Comparison of ENCODE assay signal across 8 mouse cellular contexts in the genomic region with DNA sequence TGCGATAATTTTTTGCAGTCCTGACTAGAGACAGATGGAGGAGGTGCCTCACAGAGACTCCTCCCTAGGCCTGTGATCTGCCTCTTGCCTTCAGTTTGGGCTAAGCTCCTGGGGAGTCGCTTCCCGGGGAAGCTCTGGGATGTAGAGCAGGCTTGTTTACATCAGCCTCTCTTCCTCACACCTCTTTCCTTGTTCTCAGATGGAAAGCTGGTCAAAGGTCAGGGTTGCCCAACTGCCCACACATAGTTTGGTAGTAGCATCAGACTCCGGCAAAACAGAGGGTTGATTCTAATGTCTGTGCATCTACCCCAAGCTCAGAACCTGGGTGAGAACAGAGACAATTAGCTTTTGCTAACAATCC.
A peak's percentile ranks its signal among the peaks of the same experiment; 100 is the strongest.
DNase-seq lines count a peak whose midpoint lies in the region; ATAC-seq lines count a peak whose summit lies in the region.

No protein-coding gene starts in this region.

- H3K27me3 ChIP-seq in embryonic facial prominence, embryonic 14.5 days (replicated peaks; ENCODE audit: control insufficient read depth, insufficient read depth, low read length), result no peaks in the 10 kb centered on the region
- no peaks in the 10 kb centered on the region for H3K27me3 ChIP-seq in neural tube, embryonic 15.5 days (replicated peaks)

- H3K4me3 ChIP-seq in embryonic facial prominence, embryonic 14.5 days (ENCODE audit: low read depth, low read length), result 0 out of 2 replicates have a peak overlapping the region, but pooled peaks have one; percentile 1
- H3K4me3 ChIP-seq in neural tube, embryonic 15.5 days (replicated peaks), result no peak overlapping the region

- H3K27ac ChIP-seq in embryonic facial prominence, embryonic 14.5 days (replicated peaks; ENCODE audit: low read depth, low read length), result peak overlapping the region; percentile 80
- peak overlapping the region; percentile 61 for H3K27ac ChIP-seq in neural tube, embryonic 15.5 days (replicated peaks)

- peak; percentile 65 for ATAC-seq in embryonic facial prominence, embryonic 14.5 days (ENCODE audit: low read depth)
- ATAC-seq in neural tube, embryonic 15.5 days (ENCODE audit: low FRiP score), result no peak
- no peak for ATAC-seq in granulocyte monocyte progenitor cell, adult 5-6 weeks (replicated peaks; ENCODE audit: poor library complexity, severe bottlenecking)

- H3K4me2 ChIP-seq in embryonic facial prominence, embryonic 14.5 days (ENCODE audit: low read depth, low read length), result peak overlapping the region; percentile 34
- H3K4me2 ChIP-seq in neural tube, embryonic 15.5 days, result no peak overlapping the region

- WGBS in embryonic facial prominence, embryonic 14.5 days, result 4% methylated on average over 4 of the region's 4 CpGs
- 9% methylated on average over 4 of the region's 4 CpGs for WGBS in large intestine, adult 2 months
- WGBS in neural tube, embryonic 15.5 days, result 32% methylated on average over 4 of the region's 4 CpGs

- peaks cover 33% of the 10 kb centered on the region for H3K4me1 ChIP-seq in embryonic facial prominence, embryonic 14.5 days (ENCODE audit: control insufficient read depth, insufficient read depth, low read length)
- peaks cover 17% of the 10 kb centered on the region for H3K4me1 ChIP-seq in neural tube, embryonic 15.5 days

- H3K36me3 ChIP-seq in embryonic facial prominence, embryonic 14.5 days (ENCODE audit: control insufficient read depth, insufficient read depth, low read length), result no peaks in the 10 kb centered on the region
- H3K36me3 ChIP-seq in neural tube, embryonic 15.5 days, result no peaks in the 10 kb centered on the region

- intact Hi-C loops in heart, postnatal 36 days (cut with DNase I), result loop anchor here (2.0 to 5.0 kb wide), 2 partner anchors 82 to 83 kb away; no protein-coding TSS in a partner anchor

- H3K9ac ChIP-seq in embryonic facial prominence, embryonic 14.5 days (ENCODE audit: low read depth, low read length), result no peak overlapping the region
- H3K9ac ChIP-seq in neural tube, embryonic 15.5 days (replicated peaks), result no peak overlapping the region

- DNase-seq in adrenal gland, postnatal 10 days, result peak; percentile 38
- no peak for DNase-seq in adrenal gland, postnatal 4 days (ENCODE audit: low spot score in 2 of 2)
- no peak for DNase-seq in embryonic facial prominence, embryonic 14.5 days (ENCODE audit: low spot score)
- peak; percentile 32 for DNase-seq in heart, postnatal 36 days
- DNase-seq in large intestine, adult 2 months (ENCODE audit: low read depth, low spot score), result peak; percentile 21
- no peak for DNase-seq in frontal cortex, postnatal 10 days (ENCODE audit: low spot score in 2 of 2)

- no peaks in the 10 kb centered on the region for H3K9me3 ChIP-seq in embryonic facial prominence, embryonic 14.5 days (ENCODE audit: control insufficient read depth, low read length)
- H3K9me3 ChIP-seq in neural tube, embryonic 15.5 days (replicated peaks), result no peaks in the 10 kb centered on the region

Comparison
In these comparisons a context has a peak if more than half of its experiments do, and no peak if none do; other contexts are left out.
1. DNase-seq: peak in adrenal gland, postnatal 10 days (single experiment), heart, postnatal 36 days (2 of 2) and large intestine, adult 2 months (single experiment); none in adrenal gland, postnatal 4 days (0 of 2), embryonic facial prominence, embryonic 14.5 days (single experiment) and frontal cortex, postnatal 10 days (0 of 2).